Mouse (Mus musculus) intestine, embryonic 14.5 days (tissue): ENCODE data around the gene Sae1. TPM values are rescaled to one million over a fixed set of nuclear protein-coding genes. Genes with fewer than 3 reads are reported as not detected.

Experiments
- ATAC-seq: fragments of 200-750 bp; cut with Nextera tagmentation; replicated peaks from 2 replicates; pipeline ENCODE4 v1.8.0; 2017; ENCODE audit warnings: low read depth, moderate number of reproducible peaks, moderate TSS enrichment, moderate library complexity; ENCODE audit not compliant: low FRiP score, low TSS enrichment
- DNase-seq: peaks from one replicate; pipeline ENCODE4 v3.0.0-alpha.2; 2018; ENCODE audit warnings: low spot score
- H3K27ac ChIP-seq: fragments of 300-500 bp; sonication (generic); 2 replicates; pipeline ENCODE4 v1.5.1; 2014; ENCODE audit warnings: low read depth, mild to moderate bottlenecking, control low read depth
- H3K27me3 ChIP-seq: fragments of 300-500 bp; sonication (generic); replicated peaks from 2 replicates; pipeline ENCODE4 v1.6.1; 2014; ENCODE audit warnings: low read length, control low read depth; ENCODE audit not compliant: control insufficient read depth, insufficient read depth
- H3K36me3 ChIP-seq: fragments of 300-500 bp; sonication (generic); 2 replicates; pipeline ENCODE4 v1.6.1; 2014; ENCODE audit warnings: low read length, control low read depth; ENCODE audit not compliant: control insufficient read depth, insufficient read depth
- H3K4me1 ChIP-seq: fragments of 300-500 bp; sonication (generic); replicated peaks from 2 replicates; pipeline ENCODE4 v1.6.1; 2014; ENCODE audit warnings: low read length, control low read depth, mixed read lengths; ENCODE audit not compliant: control insufficient read depth, insufficient read depth
- H3K4me2 ChIP-seq: fragments of 300-500 bp; sonication (generic); 2 replicates; pipeline ENCODE4 v1.6.1; 2014; ENCODE audit warnings: low read length
- H3K4me3 ChIP-seq: fragments of 300-500 bp; sonication (generic); 2 replicates; pipeline ENCODE4 v1.5.1; 2014; ENCODE audit warnings: low read depth, low read length, control low read depth, mixed read lengths
- H3K9ac ChIP-seq: fragments of 300-500 bp; sonication (generic); 2 replicates; pipeline ENCODE4 v1.6.1; 2014; ENCODE audit warnings: mild to moderate bottlenecking, low read length
- H3K9me3 ChIP-seq: fragments of 300-500 bp; sonication (generic); 2 replicates; pipeline ENCODE4 v1.6.1; 2016; ENCODE audit warnings: low read length, control low read depth; ENCODE audit not compliant: control insufficient read depth
- WGBS: fragments of 180-500 bp; shearing (Covaris S2); extraction: QIAGEN DNeasy Blood & Tissue Kit; methylation state at CpG from one replicate; pipeline ENCODE4 v1.1.7; 2014; 5-methylcytosine and 5-hydroxymethylcytosine counted together
- polyA plus RNA-seq: library from polyadenylated mRNA; unstranded; fragments of >200 nt; fragmentation: Nextera tagmentation; extraction: Ambion mirVana; gene quantifications from 2 replicates; pipeline ENCODE4 v1.2.1, GENCODE M21; 2014

Sae1 gene
- polyA plus RNA-seq, 1 experiment from 2014 or later = 294 TPM

GRCm38 (mm10) chr7:16370596-16370995, 17.0 kb downstream of the Sae1 start:
- Histone ChIP-seq H3K27me3 (no peaks in the 10 kb centered on the region), H3K27ac (no peak overlapping the region), H3K9me3 (no peaks in the 10 kb centered on the region), H3K4me1 (no peaks in the 10 kb centered on the region), H3K4me3 (no peak overlapping the region), H3K9ac (no peak overlapping the region), H3K4me2 (no peak overlapping the region), H3K36me3 (peaks cover 86% of the 10 kb centered on the region)
- 91% methylated on average over 2 of the region's 2 CpGs for WGBS
- DNase-seq (no peak), ATAC-seq (no peak)

GRCm38 (mm10) chr7:16368835-16369234, 18.8 kb downstream of the Sae1 start:
- Histone ChIP-seq H3K4me2 (no peak overlapping the region), H3K9ac (no peak overlapping the region), H3K36me3 (peaks cover 89% of the 10 kb centered on the region), H3K4me3 (no peak overlapping the region), H3K27me3 (no peaks in the 10 kb centered on the region), H3K4me1 (peaks cover 5% of the 10 kb centered on the region; the same call in 1 of the 2 replicates), H3K27ac (0 out of 2 replicates have a peak overlapping the region, but pooled peaks have one; percentile 16), H3K9me3 (no peaks in the 10 kb centered on the region)
- ATAC-seq (no peak; the same call in 1 of the 2 replicates), DNase-seq (no peak)
- WGBS = 68% methylated on average over 2 of the region's 2 CpGs

GRCm38 (mm10) chr7:16366669-16367068, 20.9 kb downstream of the Sae1 start:
- ATAC-seq (no peak), DNase-seq (no peak)
- Histone ChIP-seq H3K36me3 (peaks cover 93% of the 10 kb centered on the region), H3K4me1 (peaks cover 5% of the 10 kb centered on the region; the same call in 1 of the 2 replicates), H3K4me2 (no peak overlapping the region), H3K27me3 (no peaks in the 10 kb centered on the region), H3K9me3 (no peaks in the 10 kb centered on the region), H3K9ac (no peak overlapping the region), H3K27ac (no peak overlapping the region), H3K4me3 (no peak overlapping the region)
- WGBS = 74% methylated on average over 4 of the region's 4 CpGs

- H3K27ac ChIP-seq = peak overlapping the region; percentile 40; the same call in 1 of the 2 replicates
- no peak for ATAC-seq
Measured at GRCm38 (mm10) chr7:16366133-16366646, 21.4 kb downstream of the Sae1 start.

GRCm38 (mm10) chr7:16364901-16365500, 22.6 kb downstream of the Sae1 start:
- 55% methylated on average over 4 of the region's 4 CpGs for WGBS
- Histone ChIP-seq H3K4me1 (peaks cover 5% of the 10 kb centered on the region; the same call in 1 of the 2 replicates), H3K9me3 (no peaks in the 10 kb centered on the region), H3K4me3 (no peak overlapping the region), H3K27me3 (no peaks in the 10 kb centered on the region), H3K27ac (peak overlapping the region; percentile 62), H3K36me3 (peaks cover 93% of the 10 kb centered on the region), H3K9ac (no peak overlapping the region), H3K4me2 (no peak overlapping the region)
- ATAC-seq (no peak; the same call in 1 of the 2 replicates), DNase-seq (no peak)

More at GRCm38 (mm10) chr7:16366133-16366646, 21.4 kb downstream of the Sae1 start:
- Histone ChIP-seq H3K4me1 (peaks cover 5% of the 10 kb centered on the region; the same call in 1 of the 2 replicates), H3K9ac (no peak overlapping the region), H3K9me3 (no peaks in the 10 kb centered on the region), H3K4me3 (no peak overlapping the region), H3K36me3 (peaks cover 96% of the 10 kb centered on the region), H3K4me2 (no peak overlapping the region), H3K27me3 (no peaks in the 10 kb centered on the region)
- WGBS = 65% methylated on average over 10 of the region's 10 CpGs
- no peak for DNase-seq

- Histone ChIP-seq H3K9ac (no peak overlapping the region), H3K27ac (peak overlapping the region; percentile 62; the same call in 1 of the 2 replicates), H3K4me2 (no peak overlapping the region), H3K27me3 (no peaks in the 10 kb centered on the region), H3K36me3 (peaks cover 87% of the 10 kb centered on the region), H3K9me3 (no peaks in the 10 kb centered on the region), H3K4me1 (peaks cover 5% of the 10 kb centered on the region; the same call in 1 of the 2 replicates), H3K4me3 (no peak overlapping the region)
- WGBS = 64% methylated on average over 1 of the region's 1 CpGs
- DNase-seq (no peak), ATAC-seq (no peak)
Measured at GRCm38 (mm10) chr7:16364319-16364718, 23.3 kb downstream of the Sae1 start.

- 95% methylated on average over 3 of the region's 3 CpGs for WGBS
- H3K27me3 ChIP-seq = no peaks in the 10 kb centered on the region
- peaks cover 76% of the 10 kb centered on the region for H3K36me3 ChIP-seq
- no peaks in the 10 kb centered on the region for H3K9me3 ChIP-seq
- no peak overlapping the region for H3K27ac ChIP-seq
- H3K9ac ChIP-seq = no peak overlapping the region
- H3K4me1 ChIP-seq = no peaks in the 10 kb centered on the region
- H3K4me3 ChIP-seq = no peak overlapping the region
- no peak overlapping the region for H3K4me2 ChIP-seq
- ATAC-seq (no peak), DNase-seq (no peak)
Measured at GRCm38 (mm10) chr7:16357602-16358001, 30.0 kb downstream of the Sae1 start.

- ATAC-seq = peak; percentile 62; the same call in 1 of the 2 replicates
Measured at GRCm38 (mm10) chr7:16355854-16356594, 31.6 kb downstream of the Sae1 start.

More at GRCm38 (mm10) chr7:16355854-16356594, 31.6 kb downstream of the Sae1 start:
- Histone ChIP-seq H3K4me1 (no peaks in the 10 kb centered on the region), H3K4me2 (no peak overlapping the region), H3K27me3 (no peaks in the 10 kb centered on the region), H3K9me3 (no peaks in the 10 kb centered on the region), H3K27ac (no peak overlapping the region), H3K4me3 (no peak overlapping the region), H3K9ac (no peak overlapping the region), H3K36me3 (peaks cover 76% of the 10 kb centered on the region)
- DNase-seq = no peak
- WGBS = 77% methylated on average over 3 of the region's 3 CpGs
